Comparison of ENCODE assay signal across 11 mouse cellular contexts in the genomic region with DNA sequence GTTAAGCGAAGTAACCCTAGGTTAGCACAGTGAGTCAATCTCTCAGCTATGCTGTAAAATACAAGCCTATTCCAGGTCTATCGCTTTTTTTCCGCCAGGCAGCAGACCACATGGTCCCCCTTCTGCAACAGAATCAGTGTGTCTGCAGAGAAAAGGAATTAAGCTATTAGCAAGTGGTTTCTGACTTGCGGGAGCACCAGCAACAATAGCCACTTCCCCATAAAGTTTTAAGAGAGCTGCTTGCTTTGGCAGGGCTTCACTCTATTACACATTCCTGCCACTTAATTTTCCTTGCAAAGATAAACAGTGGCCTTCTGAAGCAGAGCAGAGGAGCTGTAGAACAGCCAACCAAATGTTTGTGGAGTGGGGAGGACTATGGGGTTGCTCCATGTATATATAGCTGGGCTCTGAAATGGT. TPM values are rescaled to one million over a fixed set of nuclear protein-coding genes. Genes with fewer than 3 reads are reported as not detected.
A peak's percentile ranks its signal among the peaks of the same experiment; 100 is the strongest.
DNase-seq lines count a peak whose midpoint lies in the region; TF ChIP-seq lines count a peak whose summit lies in the region.
"Had no signal": no experiment of that assay in that cellular context is flagged by ENCODE, and none has a peak within 500 bp of the region (broad histone marks: within the 10 kb centered on the region; RNA-seq: fewer than 3 reads in every experiment).

No protein-coding gene starts in this region.

- 32% methylated on average over 4 of the region's 4 CpGs for WGBS in kidney, adult 2 months
- 31% methylated on average over 4 of the region's 4 CpGs for WGBS in lung, adult 2 months

- no peaks in the 10 kb centered on the region for H3K27me3 ChIP-seq in C2C12 (ENCODE audit: control insufficient read depth, insufficient read depth, insufficient read length)
- no peaks in the 10 kb centered on the region for H3K27me3 ChIP-seq in kidney, adult 2 months (replicated peaks; ENCODE audit: control insufficient read depth, insufficient read depth, low read length)
- H3K27me3 ChIP-seq: liver, embryonic 12.5 days had no signal

- no peaks in the 10 kb centered on the region for H3K79me3 ChIP-seq in C2C12 (ENCODE audit: low read depth)

- no peak overlapping the region for H3K27ac ChIP-seq in kidney, adult 2 months (ENCODE audit: insufficient read depth, low read depth, low read length)
- H3K27ac ChIP-seq: forebrain, embryonic 10.5 days; liver, embryonic 12.5 days had no signal

- no peaks in the 10 kb centered on the region for H3K79me2 ChIP-seq in C2C12 (ENCODE audit: control insufficient read depth, insufficient read depth)

- no peaks in the 10 kb centered on the region for H3K36me3 ChIP-seq in C2C12 (ENCODE audit: control insufficient read depth, insufficient read depth)
- no peaks in the 10 kb centered on the region for H3K36me3 ChIP-seq in kidney, adult 2 months (ENCODE audit: control insufficient read depth, insufficient read depth, low read length)
- H3K36me3 ChIP-seq: forebrain, embryonic 10.5 days; liver, embryonic 12.5 days had no signal

- TF ChIP-seq CTCF in C2C12 (IDR thresholded peaks at IDR 0.05; ENCODE audit: control insufficient read depth, insufficient read depth, insufficient read length), result no peak
- TF ChIP-seq CTCF in brain, embryonic 14.5 days (IDR thresholded peaks at IDR 0.05; ENCODE audit: borderline replicate concordance, extremely low read depth, insufficient read depth, insufficient read length), result no peak
- no peak for TF ChIP-seq CTCF in kidney, adult 2 months (conservative IDR thresholded peaks at IDR 0.05; ENCODE audit: insufficient read depth, insufficient read length, low read depth, low read length)
- TF ChIP-seq CTCF in lung, adult 2 months (IDR thresholded peaks at IDR 0.05; ENCODE audit: insufficient read depth, low read length), result no peak

- DNase-seq in brain, embryonic 14.5 days (ENCODE audit: low read depth), result peak; percentile 31
- peak; percentile 53 for DNase-seq in kidney, adult 2 months
- peak; percentile 40 for DNase-seq in lung, adult 2 months
- DNase-seq in urinary bladder, postnatal 25 days (ENCODE audit: low spot score), result no peak
- no peak for DNase-seq in right cerebral cortex, postnatal 4 days
- no peak for DNase-seq in frontal cortex, postnatal 25 days (ENCODE audit: low spot score in 2 of 2)
- no peak for DNase-seq in T-cell, adult 2 months (ENCODE audit: low spot score)
- DNase-seq: cerebellum, adult 9-10 months had no signal

- no peaks in the 10 kb centered on the region for H3K4me1 ChIP-seq in kidney, adult 2 months (ENCODE audit: control insufficient read depth, insufficient read depth, low read length)
- H3K4me1 ChIP-seq in lung, adult 2 months (ENCODE audit: control insufficient read depth, insufficient read depth, low read length), result peaks cover 2% of the 10 kb centered on the region; the same call in 1 of the 2 replicates
- H3K4me1 ChIP-seq: forebrain, embryonic 10.5 days; liver, embryonic 12.5 days had no signal

- H3K4me3 ChIP-seq in C2C12 (ENCODE audit: insufficient read depth, poor library complexity, severe bottlenecking), result no peak overlapping the region
- no peak overlapping the region for H3K4me3 ChIP-seq in kidney, adult 2 months (ENCODE audit: insufficient read depth, low read depth, low read length)
- H3K4me3 ChIP-seq in lung, adult 2 months (replicated peaks; ENCODE audit: extremely low read depth, low read depth, low read length), result no peak overlapping the region
- H3K4me3 ChIP-seq: forebrain, embryonic 10.5 days; liver, embryonic 12.5 days had no signal

- H3ac ChIP-seq in C2C12 (ENCODE audit: control insufficient read depth, insufficient read length, low read depth), result no peak overlapping the region

- TF ChIP-seq POLR2A in brain, embryonic 14.5 days (IDR thresholded peaks at IDR 0.05; ENCODE audit: borderline replicate concordance, extremely low read depth, insufficient read depth, insufficient read length, poor library complexity, severe bottlenecking), result no peak
- TF ChIP-seq POLR2A in kidney, adult 2 months (IDR thresholded peaks at IDR 0.05; ENCODE audit: low read depth, low read length), result no peak
- no peak for TF ChIP-seq POLR2A in lung, adult 2 months (IDR thresholded peaks at IDR 0.05; ENCODE audit: borderline replicate concordance, extremely low read depth, low read depth, low read length)

TF ChIP-seq in C2C12, 6 proteins besides CTCF, POLR2A, EP300 and RAD21:
- TF ChIP-seq MAX (IDR thresholded peaks at IDR 0.05) (no peak), FOSL1 (IDR thresholded peaks at IDR 0.05; ENCODE audit: insufficient read depth, low read length, poor library complexity, severe bottlenecking) (no peak), MYOG (IDR thresholded peaks at IDR 0.05; ENCODE audit: control insufficient read depth, extremely low read depth, insufficient read length) (no peak), CEBPB (IDR thresholded peaks at IDR 0.05; ENCODE audit: low read depth) (no peak), USF1 (IDR thresholded peaks at IDR 0.05; ENCODE audit: low read depth) (peak; percentile 40), MYOD1 (IDR thresholded peaks at IDR 0.05; ENCODE audit: control insufficient read depth, insufficient read length, low read depth) (peak; percentile 0)

RNA-seq across cellular contexts. Expression of gene Osmr, which starts 59.8 kb away (rescaled TPM):
- polyA plus RNA-seq in C2C12 (2012; fragmentation: generic; extraction: Trizol), result 5.9 TPM
- polyA plus RNA-seq in brain, embryonic 14.5 days (2012; rRNA removed), result 1.1 and 2.1 TPM in 2 replicates
- 5.5 and 6.2 TPM in 2 replicates for polyA plus RNA-seq in kidney, adult 2 months (2012; rRNA removed)
- polyA plus RNA-seq in lung, adult 2 months (2012; rRNA removed), result 11.5 and 13.1 TPM in 2 replicates

Comparison
In these comparisons a context has a peak if more than half of its experiments do, and no peak if none do; other contexts are left out.
1. DNase-seq: peak in brain, embryonic 14.5 days (single experiment), kidney, adult 2 months (single experiment) and lung, adult 2 months (single experiment); none in urinary bladder, postnatal 25 days (single experiment), right cerebral cortex, postnatal 4 days (single experiment), frontal cortex, postnatal 25 days (0 of 2) and T-cell, adult 2 months (single experiment).